Mouse (Mus musculus) neural tube, embryonic 13.5 days (tissue): ENCODE results near the gene Tbc1d15. TPM values are rescaled to one million over a fixed set of nuclear protein-coding genes. Genes with fewer than 3 reads are reported as not detected.
A peak's percentile ranks its signal among the peaks of the same experiment; 100 is the strongest.

Experiments used
- ATAC-seq: fragments of 200-750 bp; cut with Nextera tagmentation; 2 replicates; pipeline ENCODE4 v1.8.0; 2017; ENCODE audit warnings: low read depth, mild to moderate bottlenecking, moderate TSS enrichment, moderate library complexity
- H3K27ac ChIP-seq: fragments of 300-500 bp; sonication (generic); replicated peaks from 2 replicates; pipeline ENCODE4 v1.5.1; 2015; ENCODE audit warnings: moderate library complexity, mild to moderate bottlenecking, inconsistent platforms
- H3K27me3 ChIP-seq: fragments of 300-500 bp; sonication (generic); 2 replicates; pipeline ENCODE4 v1.6.1; 2015; ENCODE audit warnings: mild to moderate bottlenecking, inconsistent platforms
- H3K36me3 ChIP-seq: fragments of 300-500 bp; sonication (generic); 2 replicates; pipeline ENCODE4 v1.6.1; 2015; ENCODE audit warnings: mild to moderate bottlenecking, inconsistent platforms
- H3K4me1 ChIP-seq: fragments of 300-500 bp; sonication (generic); replicated peaks from 2 replicates; pipeline ENCODE4 v1.6.1; 2015; ENCODE audit warnings: inconsistent platforms
- H3K4me2 ChIP-seq: fragments of 300-500 bp; sonication (generic); 2 replicates; pipeline ENCODE4 v1.6.1; 2015; ENCODE audit warnings: inconsistent platforms, mild to moderate bottlenecking, moderate library complexity
- H3K4me3 ChIP-seq: fragments of 300-500 bp; sonication (generic); 2 replicates; pipeline ENCODE4 v1.5.1; 2015; ENCODE audit warnings: mild to moderate bottlenecking, inconsistent platforms
- H3K9ac ChIP-seq: fragments of 300-500 bp; sonication (generic); 2 replicates; pipeline ENCODE4 v1.6.1; 2015; ENCODE audit warnings: moderate library complexity, mild to moderate bottlenecking, inconsistent platforms
- H3K9me3 ChIP-seq: fragments of 300-500 bp; sonication (generic); 2 replicates; pipeline ENCODE4 v1.6.1; 2016; ENCODE audit warnings: inconsistent platforms
- WGBS: fragments of 180-500 bp; shearing (Covaris S2); methylation state at CpG from one replicate; pipeline ENCODE4 v1.1.7; 2015; 5-methylcytosine and 5-hydroxymethylcytosine counted together
- polyA plus RNA-seq: library from polyadenylated mRNA; unstranded; fragments of >200 nt; fragmentation: Nextera tagmentation; extraction: Ambion mirVana; gene quantifications from 2 replicates; pipeline ENCODE4 v1.2.1, GENCODE M21; 2015

Tbc1d15 gene
- 27.3 and 30.2 TPM in 2 replicates for polyA plus RNA-seq

- Histone ChIP-seq H3K27me3 (no peaks in the 10 kb centered on the region), H3K27ac (0 out of 2 replicates have a peak within 1 kb of the TSS, but pooled peaks have one; percentile 11), H3K4me2 (peak within 1 kb of the TSS; percentile 69), H3K4me3 (peak within 1 kb of the TSS; percentile 74), H3K4me1 (peaks cover 37% of the 10 kb centered on the region), H3K36me3 (no peaks in the 10 kb centered on the region), H3K9ac (peak within 1 kb of the TSS; percentile 86), H3K9me3 (no peaks in the 10 kb centered on the region)
- under 1% methylated on average over 62 of the region's 67 CpGs for WGBS
- peak; percentile 98 for ATAC-seq
These were observed at the start of gene Tbc1d15 for GRCm38 (mm10) chr10:115251088-115251934. Gene Tbc1d15 (minus strand): TSS chr10:115251467.

GRCm38 (mm10) chr10:115298683-115299082, 47.4 kb upstream of the Tbc1d15 start:
- H3K4me1 ChIP-seq: no peaks in the 10 kb centered on the region
- no peaks in the 10 kb centered on the region for H3K27me3 ChIP-seq
- no peaks in the 10 kb centered on the region for H3K9me3 ChIP-seq
- no peak overlapping the region for H3K4me3 ChIP-seq
- no peak overlapping the region for H3K9ac ChIP-seq
- no peak for ATAC-seq
- 94% methylated on average over 4 of the region's 4 CpGs for WGBS
- H3K4me2 ChIP-seq: no peak overlapping the region
- H3K27ac ChIP-seq: no peak overlapping the region
- H3K36me3 ChIP-seq: peaks cover 56% of the 10 kb centered on the region

- H3K4me2 ChIP-seq: no peak overlapping the region
- H3K36me3 ChIP-seq: peaks cover 62% of the 10 kb centered on the region
- H3K4me1 ChIP-seq: no peaks in the 10 kb centered on the region
- no peak overlapping the region for H3K9ac ChIP-seq
- H3K4me3 ChIP-seq: no peak overlapping the region
- H3K9me3 ChIP-seq: no peaks in the 10 kb centered on the region
- ATAC-seq: no peak
- no peaks in the 10 kb centered on the region for H3K27me3 ChIP-seq
- WGBS: 95% methylated on average over 5 of the region's 5 CpGs
- no peak overlapping the region for H3K27ac ChIP-seq
These were observed 46.3 kb upstream of the Tbc1d15 start for GRCm38 (mm10) chr10:115297582-115297981.

- peaks cover 70% of the 10 kb centered on the region for H3K36me3 ChIP-seq
- no peak for ATAC-seq
- no peak overlapping the region for H3K4me2 ChIP-seq
- H3K4me1 ChIP-seq: no peaks in the 10 kb centered on the region
- no peak overlapping the region for H3K4me3 ChIP-seq
- 88% methylated on average over 9 of the region's 9 CpGs for WGBS
- H3K9ac ChIP-seq: no peak overlapping the region
- no peaks in the 10 kb centered on the region for H3K9me3 ChIP-seq
- no peaks in the 10 kb centered on the region for H3K27me3 ChIP-seq
- no peak overlapping the region for H3K27ac ChIP-seq
These were observed 45.2 kb upstream of the Tbc1d15 start for GRCm38 (mm10) chr10:115296401-115296935.

- Histone ChIP-seq H3K9ac (no peak overlapping the region), H3K27ac (no peak overlapping the region), H3K4me2 (no peak overlapping the region), H3K27me3 (no peaks in the 10 kb centered on the region), H3K4me3 (no peak overlapping the region), H3K4me1 (no peaks in the 10 kb centered on the region), H3K36me3 (peaks cover 67% of the 10 kb centered on the region), H3K9me3 (no peaks in the 10 kb centered on the region)
- no peak for ATAC-seq
- 96% methylated on average over 3 of the region's 3 CpGs for WGBS
These were observed 43.9 kb upstream of the Tbc1d15 start for GRCm38 (mm10) chr10:115295162-115295561.

GRCm38 (mm10) chr10:115294715-115295114, 43.4 kb upstream of the Tbc1d15 start:
- Histone ChIP-seq H3K9me3 (no peaks in the 10 kb centered on the region), H3K36me3 (peaks cover 67% of the 10 kb centered on the region), H3K4me3 (no peak overlapping the region), H3K27ac (no peak overlapping the region), H3K9ac (no peak overlapping the region), H3K4me2 (no peak overlapping the region), H3K4me1 (no peaks in the 10 kb centered on the region), H3K27me3 (no peaks in the 10 kb centered on the region)
- WGBS: 79% methylated on average over 7 of the region's 7 CpGs
- no peak for ATAC-seq

GRCm38 (mm10) chr10:115293946-115294345, 42.7 kb upstream of the Tbc1d15 start:
- H3K9me3 ChIP-seq: no peaks in the 10 kb centered on the region
- peaks cover 65% of the 10 kb centered on the region for H3K36me3 ChIP-seq
- H3K9ac ChIP-seq: no peak overlapping the region
- H3K4me1 ChIP-seq: no peaks in the 10 kb centered on the region
- H3K27ac ChIP-seq: no peak overlapping the region
- no peaks in the 10 kb centered on the region for H3K27me3 ChIP-seq
- H3K4me3 ChIP-seq: no peak overlapping the region
- no peak for ATAC-seq
- H3K4me2 ChIP-seq: no peak overlapping the region
- WGBS: 92% methylated on average over 7 of the region's 7 CpGs

GRCm38 (mm10) chr10:115290671-115291070, 39.4 kb upstream of the Tbc1d15 start:
- Histone ChIP-seq H3K27ac (no peak overlapping the region), H3K36me3 (peaks cover 80% of the 10 kb centered on the region), H3K4me2 (no peak overlapping the region), H3K27me3 (no peaks in the 10 kb centered on the region), H3K9me3 (no peaks in the 10 kb centered on the region), H3K9ac (no peak overlapping the region), H3K4me1 (no peaks in the 10 kb centered on the region), H3K4me3 (no peak overlapping the region)
- no peak for ATAC-seq
- 93% methylated on average over 9 of the region's 9 CpGs for WGBS

- Histone ChIP-seq H3K4me1 (no peaks in the 10 kb centered on the region), H3K9ac (no peak overlapping the region), H3K27me3 (no peaks in the 10 kb centered on the region), H3K27ac (no peak overlapping the region), H3K4me3 (no peak overlapping the region), H3K36me3 (peaks cover 67% of the 10 kb centered on the region), H3K4me2 (no peak overlapping the region), H3K9me3 (no peaks in the 10 kb centered on the region)
- no peak for ATAC-seq
- WGBS: 91% methylated on average over 8 of the region's 8 CpGs
These were observed 37.6 kb upstream of the Tbc1d15 start for GRCm38 (mm10) chr10:115288856-115289255.

GRCm38 (mm10) chr10:115284170-115284569, 32.9 kb upstream of the Tbc1d15 start:
- Histone ChIP-seq H3K9me3 (no peaks in the 10 kb centered on the region), H3K9ac (no peak overlapping the region), H3K4me3 (no peak overlapping the region), H3K4me2 (no peak overlapping the region), H3K36me3 (peaks cover 26% of the 10 kb centered on the region), H3K27me3 (no peaks in the 10 kb centered on the region), H3K4me1 (no peaks in the 10 kb centered on the region), H3K27ac (no peak overlapping the region)
- no peak for ATAC-seq
- WGBS: 82% methylated on average over 10 of the region's 10 CpGs

- Histone ChIP-seq H3K4me2 (no peak overlapping the region), H3K27ac (no peak overlapping the region), H3K27me3 (no peaks in the 10 kb centered on the region), H3K4me1 (no peaks in the 10 kb centered on the region), H3K9ac (no peak overlapping the region), H3K4me3 (no peak overlapping the region), H3K9me3 (no peaks in the 10 kb centered on the region), H3K36me3 (peaks cover 5% of the 10 kb centered on the region)
- ATAC-seq: no peak
- 93% methylated on average over 10 of the region's 10 CpGs for WGBS
These were observed 30.1 kb upstream of the Tbc1d15 start for GRCm38 (mm10) chr10:115281381-115281780.

- 57% methylated on average over 5 of the region's 5 CpGs for WGBS
- no peaks in the 10 kb centered on the region for H3K36me3 ChIP-seq
- ATAC-seq: no peak
- H3K27ac ChIP-seq: no peak overlapping the region
- H3K27me3 ChIP-seq: no peaks in the 10 kb centered on the region
- no peak overlapping the region for H3K9ac ChIP-seq
- no peaks in the 10 kb centered on the region for H3K4me1 ChIP-seq
- no peak overlapping the region for H3K4me3 ChIP-seq
- no peaks in the 10 kb centered on the region for H3K9me3 ChIP-seq
- no peak overlapping the region for H3K4me2 ChIP-seq
These were observed 20.4 kb upstream of the Tbc1d15 start for GRCm38 (mm10) chr10:115271649-115272048.
